Mouse (Mus musculus) MEL (cell line): ENCODE data around the gene Rab1b. TPM values are rescaled to one million over a fixed set of nuclear protein-coding genes. Genes with fewer than 3 reads are reported as not detected.

Experiments used
- DNase-seq: peaks from one replicate; pipeline ENCODE4 v3.0.0; 2011; ENCODE audit warnings: low read depth, low spot score
- H3K27ac ChIP-seq: 2 replicates; pipeline ENCODE4 v1.5.1; 2012; ENCODE audit warnings: low read depth, mild to moderate bottlenecking, control low read depth, low read length, moderate library complexity; ENCODE audit not compliant: control insufficient read depth
- H3K27me3 ChIP-seq, 2 experiments: fragments of 150-350 bp in 1 of 2; sonication (generic) in 1 of 2; 2 replicates each; pipeline ENCODE4 v1.6.1; 2012; ENCODE audit warnings: low read length in 2 of 2, mild to moderate bottlenecking in 2 of 2, improper control_type of control experiment in 1 of 2, moderate library complexity in 1 of 2; ENCODE audit not compliant: insufficient read depth in 2 of 2, control insufficient read depth in 1 of 2
- H3K36me3 ChIP-seq, 2 experiments: 2 replicates each; pipeline ENCODE4 v1.6.1; 2012 to 2014; ENCODE audit warnings: low read length in 2 of 2, improper control_type of control experiment in 1 of 2, inconsistent platforms in 1 of 2, mild to moderate bottlenecking in 1 of 2; ENCODE audit not compliant: insufficient read depth in 2 of 2, control insufficient read depth in 1 of 2
- H3K4me1 ChIP-seq, 2 experiments: fragments of 150-350 bp in 1 of 2; sonication (generic) in 1 of 2; 2 replicates each; pipeline ENCODE4 v1.6.1; 2012; ENCODE audit warnings: low read length in 2 of 2, improper control_type of control experiment in 1 of 2, mild to moderate bottlenecking in 1 of 2; ENCODE audit not compliant: insufficient read depth in 2 of 2, control insufficient read depth in 1 of 2
- H3K4me3 ChIP-seq, 2 experiments: fragments of 150-350 bp in 1 of 2; sonication (generic) in 1 of 2; 2 replicates each; pipeline ENCODE4 v1.5.1; 2012; ENCODE audit warnings: low read depth in 2 of 2, low read length in 2 of 2, mild to moderate bottlenecking in 2 of 2, moderate library complexity in 2 of 2, control low read depth in 1 of 2, improper control_type of control experiment in 1 of 2; ENCODE audit not compliant: control insufficient read depth in 1 of 2, insufficient read depth in 1 of 2
- H3K79me2 ChIP-seq: 2 replicates; pipeline ENCODE4 v1.6.1; 2012; ENCODE audit warnings: mild to moderate bottlenecking, low read length, moderate library complexity; ENCODE audit not compliant: control insufficient read depth, poor library complexity, insufficient read depth
- H3K9ac ChIP-seq: 2 replicates; pipeline ENCODE4 v1.6.1; 2012; ENCODE audit warnings: low read depth, mild to moderate bottlenecking, control low read depth, low read length, moderate library complexity; ENCODE audit not compliant: control insufficient read depth, poor library complexity, severe bottlenecking
- H3K9me3 ChIP-seq: fragments of 150-350 bp; sonication (generic); replicated peaks from 2 replicates; pipeline ENCODE4 v1.6.1; 2012; ENCODE audit warnings: mild to moderate bottlenecking, low read length, improper control_type of control experiment, moderate library complexity; ENCODE audit not compliant: insufficient read depth
- BHLHE40 ChIP-seq: IDR thresholded peaks from 2 replicates; pipeline ENCODE4 v1.6.1; 2012; ENCODE audit warnings: low read depth, mild to moderate bottlenecking, inconsistent platforms, low read length, improper control_type of control experiment, borderline replicate concordance
- CHD2 ChIP-seq: IDR thresholded peaks from 2 replicates; pipeline ENCODE4 v1.6.1; 2011; ENCODE audit warnings: low read length, improper control_type of control experiment
- CTCF ChIP-seq, 3 experiments: IDR thresholded peaks in 2 of 3; conservative IDR thresholded peaks in 1 of 3; 2 replicates each; pipeline ENCODE4 v1.5.1; 2011 to 2012; ENCODE audit warnings: low read length in 3 of 3, low read depth in 2 of 3, mild to moderate bottlenecking in 2 of 3, improper control_type of control experiment in 1 of 3, inconsistent platforms in 1 of 3, mixed read lengths in 1 of 3, moderate library complexity in 1 of 3; ENCODE audit not compliant: control insufficient read depth in 1 of 3, insufficient read depth in 1 of 3, poor library complexity in 1 of 3, severe bottlenecking in 1 of 3
- E2F4 ChIP-seq: IDR thresholded peaks from 2 replicates; pipeline ENCODE4 v1.6.1; 2011; ENCODE audit warnings: low read depth, low read length, improper control_type of control experiment, borderline replicate concordance
- ELF1 ChIP-seq: IDR thresholded peaks from 2 replicates; pipeline ENCODE4 v1.6.1; 2014; ENCODE audit warnings: low read depth, mild to moderate bottlenecking, inconsistent platforms, low read length, improper control_type of control experiment, moderate library complexity
- EP300 ChIP-seq, 2 experiments: IDR thresholded peaks; 2 replicates each; pipeline ENCODE4 v1.6.1; 2011; ENCODE audit warnings: improper control_type of control experiment in 2 of 2, low read length in 2 of 2, low read depth in 1 of 2, mild to moderate bottlenecking in 1 of 2
- ETS1 ChIP-seq: IDR thresholded peaks from 2 replicates; pipeline ENCODE4 v1.6.1; 2012; ENCODE audit warnings: low read depth, mild to moderate bottlenecking, inconsistent platforms, low read length, improper control_type of control experiment, moderate library complexity
- GABPA ChIP-seq: IDR thresholded peaks from 2 replicates; pipeline ENCODE4 v1.6.1; 2012; ENCODE audit warnings: low read depth, mild to moderate bottlenecking, inconsistent platforms, low read length, improper control_type of control experiment, moderate library complexity
- GATA1 ChIP-seq: IDR thresholded peaks from 2 replicates; pipeline ENCODE4 v1.6.1; 2011; ENCODE audit warnings: low read depth, low read length, improper control_type of control experiment
- HCFC1 ChIP-seq: IDR thresholded peaks from 2 replicates; pipeline ENCODE4 v1.6.1; 2012; ENCODE audit warnings: low read depth, mild to moderate bottlenecking, inconsistent platforms, low read length, improper control_type of control experiment, moderate library complexity
- JUND ChIP-seq: IDR thresholded peaks from 2 replicates; pipeline ENCODE4 v1.6.1; 2011; ENCODE audit warnings: low read depth, mild to moderate bottlenecking, improper control_type of control experiment, low read length
- KAT2A ChIP-seq: conservative IDR thresholded peaks from 2 replicates; pipeline ENCODE4 v1.6.1; 2012; ENCODE audit warnings: low read depth, low read length, improper control_type of control experiment, inconsistent platforms
- MAFK ChIP-seq: IDR thresholded peaks from 2 replicates; pipeline ENCODE4 v1.6.1; 2011; ENCODE audit warnings: low read depth, mild to moderate bottlenecking, low read length, improper control_type of control experiment, borderline replicate concordance
- MAX ChIP-seq: IDR thresholded peaks from 2 replicates; pipeline ENCODE4 v1.6.1; 2011; ENCODE audit warnings: low read length, improper control_type of control experiment
- MAZ ChIP-seq: IDR thresholded peaks from 2 replicates; pipeline ENCODE4 v1.6.1; 2012; ENCODE audit warnings: low read depth, mild to moderate bottlenecking, inconsistent platforms, low read length, improper control_type of control experiment
- MEF2A ChIP-seq: IDR thresholded peaks from 2 replicates; pipeline ENCODE4 v1.6.1; 2014; ENCODE audit warnings: low read depth, mild to moderate bottlenecking, inconsistent platforms, low read length, improper control_type of control experiment; ENCODE audit not compliant: poor library complexity, insufficient replicate concordance, severe bottlenecking; ENCODE audit errors: extremely low read depth
- MXI1 ChIP-seq: IDR thresholded peaks from 2 replicates; pipeline ENCODE4 v1.6.1; 2011; ENCODE audit warnings: mild to moderate bottlenecking, low read depth, low read length, improper control_type of control experiment
- MYB ChIP-seq: IDR thresholded peaks from 2 replicates; pipeline ENCODE4 v1.6.1; 2011; ENCODE audit warnings: mild to moderate bottlenecking, low read depth, low read length, improper control_type of control experiment
- MYC ChIP-seq: IDR thresholded peaks from 2 replicates; pipeline ENCODE4 v1.6.1; 2011; ENCODE audit warnings: low read depth, mild to moderate bottlenecking, low read length, improper control_type of control experiment, moderate library complexity
- NELFE ChIP-seq: IDR thresholded peaks from 2 replicates; pipeline ENCODE4 v1.6.1; 2011; ENCODE audit warnings: low read depth, low read length, improper control_type of control experiment
- NRF1 ChIP-seq: IDR thresholded peaks from 2 replicates; pipeline ENCODE4 v1.6.1; 2014; ENCODE audit warnings: low read depth, mild to moderate bottlenecking, inconsistent platforms, low read length, improper control_type of control experiment, moderate library complexity; ENCODE audit not compliant: poor library complexity, insufficient read depth, severe bottlenecking
- POLR2A ChIP-seq, 2 experiments: IDR thresholded peaks; 2 replicates each; pipeline ENCODE4 v1.6.1; 2011 to 2012; ENCODE audit warnings: low read length in 2 of 2, mild to moderate bottlenecking in 2 of 2, control low read depth in 1 of 2, improper control_type of control experiment in 1 of 2, low read depth in 1 of 2, moderate library complexity in 1 of 2; ENCODE audit not compliant: control insufficient read depth in 1 of 2, insufficient read depth in 1 of 2, poor library complexity in 1 of 2
- POLR2AphosphoS2 ChIP-seq: IDR thresholded peaks from 2 replicates; pipeline ENCODE4 v1.6.1; 2011; ENCODE audit warnings: low read length, improper control_type of control experiment
- POLR2AphosphoS5 ChIP-seq: IDR thresholded peaks from 2 replicates; pipeline ENCODE4 v1.6.1; 2012; ENCODE audit warnings: low read depth, borderline replicate concordance, mild to moderate bottlenecking, inconsistent platforms, low read length, moderate library complexity, mixed read lengths
- RAD21 ChIP-seq: IDR thresholded peaks from 2 replicates; pipeline ENCODE4 v1.6.1; 2011; ENCODE audit warnings: mild to moderate bottlenecking, low read depth, low read length, improper control_type of control experiment
- RCOR1 ChIP-seq: IDR thresholded peaks from 2 replicates; pipeline ENCODE4 v1.6.1; 2012; ENCODE audit warnings: low read depth, mild to moderate bottlenecking, inconsistent platforms, low read length, improper control_type of control experiment
- SIN3A ChIP-seq: IDR thresholded peaks from 2 replicates; pipeline ENCODE4 v1.6.1; 2012; ENCODE audit warnings: low read length, improper control_type of control experiment, inconsistent platforms
- SMC3 ChIP-seq: IDR thresholded peaks from 2 replicates; pipeline ENCODE4 v1.6.1; 2011; ENCODE audit warnings: low read depth, low read length, improper control_type of control experiment
- TAL1 ChIP-seq: IDR thresholded peaks from 2 replicates; pipeline ENCODE4 v1.6.1; 2012; ENCODE audit warnings: mild to moderate bottlenecking, inconsistent platforms, low read length, moderate library complexity, mixed read lengths
- TBP ChIP-seq: IDR thresholded peaks from 2 replicates; pipeline ENCODE4 v1.8.0; 2011; ENCODE audit warnings: low read depth, low read length, improper control_type of control experiment
- TCF12 ChIP-seq: IDR thresholded peaks from 2 replicates; pipeline ENCODE4 v1.6.1; 2014; ENCODE audit warnings: low read depth, mild to moderate bottlenecking, inconsistent platforms, low read length, improper control_type of control experiment, moderate library complexity
- UBTF ChIP-seq: IDR thresholded peaks from 2 replicates; pipeline ENCODE4 v1.6.1; 2012; ENCODE audit warnings: low read depth, mild to moderate bottlenecking, inconsistent platforms, low read length, improper control_type of control experiment, moderate library complexity, borderline replicate concordance; ENCODE audit not compliant: insufficient read depth
- USF1 ChIP-seq: IDR thresholded peaks from 2 replicates; pipeline ENCODE4 v1.6.1; 2014; ENCODE audit warnings: low read depth, mild to moderate bottlenecking, inconsistent platforms, low read length, improper control_type of control experiment, moderate library complexity
- USF2 ChIP-seq, 2 experiments: IDR thresholded peaks; 2 replicates each; pipeline ENCODE4 v1.6.1; 2011 to 2012; ENCODE audit warnings: improper control_type of control experiment in 2 of 2, low read length in 2 of 2, borderline replicate concordance in 1 of 2, inconsistent platforms in 1 of 2, low read depth in 1 of 2, mild to moderate bottlenecking in 1 of 2; ENCODE audit not compliant: insufficient read depth in 1 of 2
- ZKSCAN1 ChIP-seq: IDR thresholded peaks from 2 replicates; pipeline ENCODE4 v1.6.1; 2012; ENCODE audit warnings: low read depth, mild to moderate bottlenecking, inconsistent platforms, low read length, improper control_type of control experiment, moderate library complexity
- ZMIZ1 ChIP-seq: IDR thresholded peaks from 2 replicates; pipeline ENCODE4 v1.6.1; 2012; ENCODE audit warnings: low read depth, mild to moderate bottlenecking, inconsistent platforms, low read length, improper control_type of control experiment, moderate library complexity
- ZNF384 ChIP-seq: IDR thresholded peaks from 2 replicates; pipeline ENCODE4 v1.6.1; 2012; ENCODE audit warnings: low read depth, mild to moderate bottlenecking, inconsistent platforms, low read length, improper control_type of control experiment
- polyA plus RNA-seq, 2 experiments: library from polyadenylated mRNA; stranded (reverse) in 1 of 2; unstranded in 1 of 2; fragments of >175 nt in 1 of 2; fragments of >200 nt in 1 of 2; gene quantifications; 2 replicates each; pipeline versions ENCODE4 v1.2.1 to v1.2.4; 2012; ENCODE audit warnings: low replicate concordance in 2 of 2, low read depth in 1 of 2; ENCODE audit not compliant: insufficient read length in 2 of 2, insufficient read depth in 1 of 2, missing spikeins in 1 of 2
- total RNA-seq: library from RNA; depleted of rRNA; stranded (reverse); fragments of 300-350 nt; gene quantifications from 2 replicates; pipeline ENCODE4 v1.2.3, GENCODE M21; 2012; rRNA removed

Gene Rab1b
- total RNA-seq (86.4 and 94.9 TPM in 2 replicates), polyA plus RNA-seq (100 to 1,000 TPM in 1 of 2 experiments, not detected in 1; 162 TPM)

DNA sequence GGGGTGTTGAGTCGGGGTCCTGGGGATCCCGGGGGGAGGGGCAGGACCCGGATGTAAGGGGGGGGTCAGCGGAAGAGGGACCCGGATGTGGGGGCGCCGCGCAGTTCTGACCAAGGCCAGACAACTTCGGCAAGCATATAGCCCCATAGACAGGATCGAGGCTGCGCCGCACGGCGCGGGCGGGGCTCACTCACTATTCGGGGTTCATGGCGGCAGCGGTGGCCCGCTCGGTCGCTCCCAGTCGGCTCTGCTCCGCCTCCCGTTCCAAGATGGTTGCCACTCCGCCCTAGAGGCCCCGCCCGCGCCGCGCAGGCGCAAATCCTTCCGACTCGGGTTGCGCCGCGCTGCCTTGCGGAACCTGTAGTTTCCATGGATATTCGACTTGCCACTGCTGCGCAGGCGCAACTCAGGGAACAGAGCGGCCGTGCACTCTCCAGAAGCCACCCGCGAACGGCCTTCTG lies at the start of gene Rab1b:
Gene Rab1b (minus strand): TSS at position 342 of the 461 bp plus-strand sequence.
- peaks cover 1 to 6% of the 10 kb centered on the region in 2 experiments; a peak in 3 of 4 replicates for H3K36me3 ChIP-seq
- H3K4me1 ChIP-seq, result peaks cover 2 to 6% of the 10 kb centered on the region in 2 experiments; a peak in 3 of 4 replicates
- H3K9me3 ChIP-seq, result no peaks in the 10 kb centered on the region
- peak within 1 kb of the TSS; percentile 96 for H3K9ac ChIP-seq
- DNase-seq, result peak; percentile 98
- peaks cover 9% of the 10 kb centered on the region; the same call in 1 of the 2 replicates for H3K79me2 ChIP-seq
- H3K4me3 ChIP-seq, result peak within 1 kb of the TSS; percentile 88 to 93
- no peaks in the 10 kb centered on the region for H3K27me3 ChIP-seq
- peak within 1 kb of the TSS; percentile 90 for H3K27ac ChIP-seq
- TF ChIP-seq E2F4 (no peak; the same call in 1 of the 2 replicates), USF2 (IDR thresholded peaks at IDR 0.05; ENCODE audit: borderline replicate concordance in 1 of 2, insufficient read depth in 1 of 2, low read depth in 1 of 2, low read length in 2 of 2) (no peak), ETS1 (no peak; the same call in 1 of the 2 replicates), KAT2A (peak; percentile 84), POLR2AphosphoS5 (no peak), UBTF (no peak), RAD21 (no peak), CHD2 (no peak), ZNF384 (no peak), EP300 (IDR thresholded peaks at IDR 0.05; ENCODE audit: low read depth in 1 of 2, low read length in 2 of 2) (no peak), USF1 (no peak), CTCF (IDR thresholded peaks at IDR 0.05 in 2 of 3, conservative IDR thresholded peaks at IDR 0.05 in 1 of 3; ENCODE audit: control insufficient read depth in 1 of 3, insufficient read depth in 1 of 3, low read depth in 2 of 3, low read length in 3 of 3, poor library complexity in 1 of 3, severe bottlenecking in 1 of 3) (no peak), ZMIZ1 (no peak), SIN3A (no peak; the same call in 1 of the 2 replicates), MAFK (no peak), ZKSCAN1 (no peak), GATA1 (no peak), MAZ (peak; percentile 77), SMC3 (no peak), NELFE (peak; percentile 60), MYB (no peak), JUND (no peak), TCF12 (peak; percentile 52; the same call in 1 of the 2 replicates), MEF2A (no peak), TAL1 (no peak), MAX (no peak), ELF1 (no peak), MXI1 (no peak), RCOR1 (no peak), HCFC1 (peak; percentile 96), MYC (no peak), NRF1 (peak; percentile 93), GABPA (no peak), BHLHE40 (no peak), POLR2A (IDR thresholded peaks at IDR 0.05; ENCODE audit: control insufficient read depth in 1 of 2, insufficient read depth in 1 of 2, low read depth in 1 of 2, low read length in 2 of 2, poor library complexity in 1 of 2) (peak; percentile 29 to 78; a peak in 2 of 4 replicates), TBP (no peak), POLR2AphosphoS2 (0 out of 2 replicates have a peak, but pooled peaks have one; percentile 30)
